Mouse (Mus musculus): ENCODE results near the gene Psmf1.
A peak's percentile ranks its signal among the peaks of the same experiment; 100 is the strongest.

The Psmf1 gene

DNA sequence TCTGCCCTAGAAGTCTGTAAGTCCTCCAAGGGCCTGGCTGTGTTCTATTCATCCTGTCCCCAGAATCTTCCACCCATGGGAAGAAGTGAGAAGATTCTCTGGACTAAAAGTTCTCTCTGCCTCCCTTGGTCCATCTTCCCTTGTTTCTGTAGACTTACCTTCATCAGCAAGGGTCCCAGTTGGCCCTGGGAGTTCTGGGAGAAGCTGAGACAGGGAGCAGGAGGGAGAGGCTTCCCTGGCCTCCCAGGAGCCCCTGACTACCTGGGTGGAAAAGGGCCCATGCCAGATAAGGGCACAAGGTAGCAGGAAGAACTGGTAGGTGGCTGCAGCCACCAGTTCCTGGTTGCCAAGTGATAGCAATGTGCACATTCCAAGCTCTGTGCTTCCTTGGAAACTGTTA, at the start of gene Psmf1:
Gene Psmf1 (minus strand): TSS at position 342 of the 400 bp plus-strand sequence.
- no peak for DNase-seq (ENCODE audit: extremely low spot score, low spot score)

DNA sequence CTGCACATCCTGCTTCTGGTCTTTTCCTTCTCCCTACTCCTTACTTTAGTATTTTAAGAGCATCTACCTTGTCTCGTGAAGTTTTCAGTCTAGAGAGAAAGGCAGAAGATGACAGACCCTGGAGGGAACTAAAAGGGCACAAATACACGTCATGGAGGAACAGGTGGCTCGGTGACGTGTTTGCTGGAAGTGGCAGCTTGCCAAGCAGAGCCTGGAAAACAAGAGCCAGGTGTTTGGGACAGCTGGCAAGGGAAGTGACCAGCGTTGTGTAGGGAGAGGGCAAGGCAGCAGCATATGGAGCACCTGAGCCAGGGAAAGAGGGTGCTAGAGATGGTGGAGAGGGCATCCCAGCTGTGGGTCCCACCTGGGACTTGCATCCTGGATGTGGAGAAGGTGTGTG, 47.2 kb upstream of the Psmf1 start:
- no peak for DNase-seq (ENCODE audit: extremely low spot score, low spot score)

DNA sequence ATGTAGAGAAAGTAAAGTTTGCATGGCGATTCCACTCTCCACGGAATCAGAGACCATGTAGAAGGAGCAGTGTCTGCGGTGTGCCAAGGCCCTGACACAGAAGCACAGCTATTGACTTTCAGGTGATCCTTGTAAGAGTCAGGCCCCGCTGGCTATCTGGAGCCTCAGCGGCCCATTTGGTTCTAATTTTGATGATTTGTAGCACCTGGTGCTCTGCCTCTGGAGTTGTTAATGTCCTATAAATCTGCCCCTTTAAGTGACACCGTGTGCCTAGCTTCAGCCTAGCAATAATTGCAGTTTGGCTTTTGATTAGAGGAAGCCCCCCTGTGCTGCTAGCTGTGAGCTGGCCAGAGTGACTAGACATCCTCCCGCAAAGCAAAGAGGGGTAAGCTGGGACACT, 46.2 kb upstream of the Psmf1 start:
- DNase-seq (ENCODE audit: extremely low spot score, low spot score): peak; percentile 24

DNA sequence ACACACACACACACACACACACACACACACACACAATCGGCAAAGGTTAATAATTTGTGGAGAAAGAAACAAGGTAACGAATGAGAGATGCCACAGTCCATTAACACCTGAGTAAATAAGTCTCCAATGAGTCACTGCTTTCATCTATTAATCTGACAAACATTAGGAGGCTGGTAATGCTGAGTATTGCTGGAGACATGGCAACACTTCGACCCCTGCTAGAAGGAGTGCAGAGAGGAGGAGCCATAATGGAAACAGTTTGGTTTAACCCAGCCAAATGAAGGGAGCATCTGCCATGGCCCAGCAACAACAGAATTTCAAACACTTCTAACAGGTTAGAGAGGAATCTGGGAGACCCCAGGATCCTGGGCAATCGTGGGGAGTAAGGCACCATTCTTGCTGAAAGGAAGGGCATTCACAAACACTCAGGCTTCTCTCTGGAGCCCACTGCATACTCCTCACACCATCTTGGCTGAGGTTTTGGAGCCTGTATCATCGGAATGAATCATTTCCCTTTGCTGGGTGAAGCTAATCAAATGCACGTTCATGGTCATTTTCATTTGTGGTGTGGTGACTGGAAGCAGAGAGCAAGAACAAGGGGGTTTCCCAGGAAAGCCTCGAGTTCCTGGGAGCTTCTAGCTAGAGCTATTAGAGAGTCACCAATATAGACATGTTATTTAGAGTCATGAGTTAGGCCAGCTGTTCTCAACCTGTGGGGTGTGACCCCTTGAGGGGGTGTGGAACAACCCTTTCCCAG, 44.4 kb upstream of the Psmf1 start:
- DNase-seq (ENCODE audit: extremely low spot score, low spot score): no peak

DNA sequence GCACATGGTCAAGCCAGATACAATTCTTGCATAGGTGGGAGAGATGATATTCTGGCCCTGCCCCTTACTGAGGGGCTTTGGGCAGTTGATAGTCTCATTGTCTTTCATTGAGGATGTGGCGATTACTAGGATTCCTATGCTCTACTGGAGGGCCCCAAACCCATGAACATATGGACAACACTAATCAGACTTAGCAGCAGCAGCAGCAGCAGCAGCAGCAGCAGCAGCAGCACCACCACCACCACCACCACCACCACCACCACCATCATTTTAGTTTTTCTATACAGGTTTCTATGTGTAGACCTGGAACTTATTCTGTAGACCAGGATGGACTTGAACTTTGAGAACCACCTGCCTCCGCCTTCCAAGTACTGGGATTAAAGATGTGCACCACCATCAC, 39.5 kb upstream of the Psmf1 start:
- DNase-seq (ENCODE audit: extremely low spot score, low spot score): no peak

- no peak for DNase-seq (ENCODE audit: extremely low spot score, low spot score)
Measured at GRCm38 (mm10) chr2:151777366-151777765, 33.4 kb upstream of the Psmf1 start.

DNA sequence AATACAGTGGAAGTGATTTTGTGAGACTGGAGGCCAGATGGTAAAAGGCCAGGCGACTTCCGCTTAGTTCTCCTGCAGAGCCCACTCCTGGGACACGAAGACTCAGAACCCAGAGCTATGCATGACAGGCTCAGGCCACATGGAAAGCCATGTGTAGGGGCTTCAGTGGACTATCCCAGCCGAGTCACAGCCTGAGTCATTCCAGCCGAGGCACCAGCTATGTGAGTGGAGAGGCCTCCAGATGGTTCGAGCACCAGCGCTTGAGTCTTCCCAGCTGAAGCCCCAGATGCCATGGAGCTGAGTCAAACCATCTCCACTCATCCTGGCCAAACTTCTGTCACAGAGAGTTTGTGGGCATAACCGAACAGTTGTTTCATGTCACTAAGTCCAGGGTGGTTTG, 29.5 kb upstream of the Psmf1 start:
- DNase-seq (ENCODE audit: extremely low spot score, low spot score): no peak

DNA sequence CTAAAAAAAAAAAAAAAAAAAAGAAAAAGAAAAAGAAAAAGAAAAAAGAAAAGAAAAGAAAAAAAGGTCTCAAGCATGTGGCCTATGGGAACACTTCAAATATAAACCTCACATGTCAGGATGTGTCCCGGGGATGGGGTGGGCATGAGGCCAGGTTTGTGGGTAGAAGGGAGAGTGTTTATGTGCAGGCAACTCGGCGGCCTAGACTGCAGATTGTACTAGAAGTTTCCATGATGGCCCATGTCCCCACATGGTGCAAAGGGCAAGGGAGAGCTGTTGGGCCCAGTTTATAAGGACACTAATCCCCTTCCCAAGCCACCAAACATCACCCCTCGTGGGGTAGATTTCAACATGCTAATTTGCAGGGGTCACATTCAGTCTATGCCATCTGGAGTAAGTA, 28.2 kb upstream of the Psmf1 start:
- no peak for DNase-seq (ENCODE audit: extremely low spot score, low spot score)

DNA sequence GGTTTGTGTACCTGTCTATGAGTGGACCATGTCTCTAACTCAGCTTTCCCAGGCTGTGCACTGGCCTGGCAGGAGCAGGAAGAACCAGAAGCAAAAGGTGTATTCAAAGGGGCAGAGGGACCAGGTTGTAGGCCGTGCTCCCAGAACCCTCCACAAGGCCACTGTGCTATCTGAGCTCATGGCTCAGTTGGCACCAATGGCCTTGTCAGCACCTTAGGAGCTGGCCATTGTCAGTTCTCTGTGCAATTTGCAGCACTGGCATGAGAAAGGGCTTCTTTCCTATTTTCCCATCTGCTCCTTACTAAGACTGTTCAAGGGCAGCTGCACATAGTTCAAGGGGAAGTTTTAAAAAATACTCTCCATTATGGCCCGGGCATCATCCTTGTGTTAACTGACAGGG, 20.6 kb upstream of the Psmf1 start:
- DNase-seq (ENCODE audit: extremely low spot score, low spot score): no peak

- DNase-seq (ENCODE audit: extremely low spot score, low spot score): no peak
Measured at GRCm38 (mm10) chr2:151758806-151759353, 14.9 kb upstream of the Psmf1 start.

DNA sequence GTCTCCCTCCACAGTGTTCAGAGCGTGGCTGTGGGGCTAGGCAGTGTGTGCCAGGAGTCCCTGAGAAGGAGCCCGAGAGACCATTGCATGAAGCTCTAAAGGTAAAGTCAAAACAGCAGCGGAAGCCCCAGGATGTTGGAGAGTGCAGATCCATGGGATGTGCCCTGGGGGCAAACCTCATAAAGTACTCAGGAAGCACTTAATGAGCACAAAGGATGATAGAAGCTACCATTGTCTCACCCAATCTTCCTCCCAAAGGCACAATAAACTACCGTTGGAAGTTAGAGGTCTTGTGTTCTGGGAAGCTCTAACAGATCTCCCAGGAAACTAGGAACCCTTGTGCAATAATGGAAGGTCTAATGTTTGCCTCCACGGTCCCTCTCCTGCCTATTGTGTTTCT, 13.5 kb upstream of the Psmf1 start:
- no peak for DNase-seq (ENCODE audit: extremely low spot score, low spot score)

DNA sequence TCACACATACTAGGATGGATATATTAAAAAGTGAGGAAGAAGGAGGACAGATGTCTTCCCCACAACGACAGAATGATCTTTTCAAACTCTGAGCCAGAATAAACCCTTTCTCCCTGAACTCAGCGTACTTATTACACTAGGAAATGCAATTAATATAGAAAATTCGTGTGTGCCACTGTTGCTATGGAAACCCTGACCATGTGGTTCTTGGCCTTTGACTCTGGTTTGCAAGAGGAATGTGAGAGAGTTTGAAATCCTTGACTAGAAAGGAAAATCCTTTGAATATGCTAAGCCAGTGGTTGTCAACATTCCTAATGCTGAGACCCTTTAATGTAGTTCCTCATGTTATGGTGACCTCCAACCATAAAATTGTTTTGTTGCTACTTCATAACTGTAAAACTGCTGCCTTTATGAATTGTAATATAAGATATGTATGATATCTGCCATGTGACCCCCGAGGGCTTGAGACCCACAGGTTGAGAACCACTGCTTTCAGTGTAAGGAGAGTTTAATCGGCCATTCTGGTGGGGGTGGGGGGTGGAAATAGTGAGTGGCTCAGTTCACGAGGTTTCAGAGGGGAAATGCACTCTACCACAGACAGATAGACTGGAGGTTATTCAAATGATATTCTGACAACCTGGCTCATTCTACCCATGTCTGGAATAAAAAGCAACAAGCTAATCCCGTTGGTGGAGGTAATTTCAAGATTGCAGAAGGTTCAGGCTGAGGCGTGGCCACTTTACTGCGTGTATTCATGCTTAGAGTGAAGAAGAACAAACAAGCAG, 12.5 kb upstream of the Psmf1 start:
- no peak for DNase-seq (ENCODE audit: extremely low spot score, low spot score)

- DNase-seq (ENCODE audit: extremely low spot score, low spot score): no peak
Measured at GRCm38 (mm10) chr2:151751330-151751729, 7.3 kb upstream of the Psmf1 start.

GRCm38 (mm10) chr2:151747847-151748705, 4.1 kb upstream of the Psmf1 start:
- DNase-seq (ENCODE audit: extremely low spot score, low spot score): peak; percentile 88

GRCm38 (mm10) chr2:151742850-151743679, 921 bp downstream of the Psmf1 start:
- DNase-seq (ENCODE audit: extremely low spot score, low spot score): no peak

DNA sequence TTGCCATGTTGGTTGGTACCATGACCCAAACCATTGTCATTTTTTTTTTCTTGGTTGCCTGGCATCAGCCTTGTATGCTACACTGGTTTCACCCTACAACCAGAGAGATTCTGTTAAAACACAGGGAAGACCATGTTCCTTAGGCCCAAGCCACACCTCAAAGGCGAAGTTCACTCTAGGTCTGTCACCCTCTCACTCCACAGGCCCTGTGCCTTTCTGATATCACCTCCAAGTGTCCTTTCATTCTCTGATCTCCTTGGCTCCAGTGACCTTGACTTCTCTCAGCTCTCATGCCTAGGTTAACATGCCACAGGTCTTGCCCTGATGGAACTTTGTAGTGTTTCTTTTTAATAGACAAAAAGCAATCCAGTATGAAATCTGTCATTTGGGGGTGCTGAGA, 1.9 kb downstream of the Psmf1 start:
- DNase-seq (ENCODE audit: extremely low spot score, low spot score): no peak

- DNase-seq (ENCODE audit: extremely low spot score, low spot score): peak; percentile 83
Measured at GRCm38 (mm10) chr2:151740741-151741526, 3.1 kb downstream of the Psmf1 start.

DNA sequence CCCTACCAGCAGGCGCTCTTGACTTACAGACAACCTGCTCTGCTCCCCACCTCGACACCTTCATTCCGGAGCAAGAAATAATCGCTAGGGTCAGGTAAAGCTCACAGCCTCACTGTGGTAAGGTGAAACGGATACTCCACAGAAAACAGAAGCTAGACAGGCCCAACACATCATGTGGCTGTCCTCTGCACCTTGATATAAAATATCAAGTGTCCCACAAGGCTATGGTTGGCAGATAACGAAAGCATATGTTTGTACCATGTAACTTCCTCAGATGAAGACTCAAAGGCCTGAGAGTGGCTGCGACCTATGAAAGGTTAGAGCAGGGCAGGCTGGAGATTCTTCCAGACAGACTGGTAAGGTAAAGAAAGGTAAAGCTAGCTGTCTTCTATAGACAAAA, 4.5 kb downstream of the Psmf1 start:
- DNase-seq (ENCODE audit: extremely low spot score, low spot score): no peak

DNA sequence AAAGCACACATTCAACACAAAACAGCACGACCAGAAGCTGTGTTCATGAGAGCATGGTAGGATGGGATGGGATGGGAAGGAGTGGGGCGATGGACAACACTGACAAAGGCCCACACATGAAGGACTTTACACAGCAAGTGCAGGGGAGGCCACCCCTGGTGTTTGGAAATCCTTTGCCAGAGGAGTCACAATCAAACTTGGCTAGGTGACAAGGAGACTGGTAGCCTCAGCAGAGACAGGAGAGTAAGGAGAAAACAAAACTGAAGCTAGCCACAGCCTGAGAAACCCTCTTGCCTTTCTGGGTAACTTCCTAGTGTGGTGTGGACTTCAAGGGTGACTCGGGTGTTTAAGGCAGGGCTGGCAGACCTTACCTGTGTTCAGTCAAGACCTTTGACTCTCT, 4.9 kb downstream of the Psmf1 start:
- DNase-seq (ENCODE audit: extremely low spot score, low spot score): no peak

DNA sequence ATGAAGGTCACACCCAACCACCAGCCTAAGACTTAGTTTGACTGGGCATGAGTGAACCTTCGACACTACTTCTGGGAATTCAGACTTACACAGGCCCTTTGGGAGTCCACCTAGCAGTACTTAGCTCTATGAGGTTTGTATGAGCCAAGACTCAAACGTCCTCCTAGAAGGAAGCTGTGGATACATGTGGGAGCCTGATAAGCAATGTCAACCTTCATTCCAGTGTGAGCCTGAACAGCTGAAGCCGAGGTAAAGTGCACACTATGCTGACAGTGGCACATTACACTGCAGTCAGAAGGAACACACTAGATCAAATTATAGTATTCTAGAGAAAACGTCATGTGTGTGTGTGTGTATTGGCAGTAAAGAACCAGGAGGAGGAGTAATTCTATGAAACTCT, 5.5 kb downstream of the Psmf1 start:
- no peak for DNase-seq (ENCODE audit: extremely low spot score, low spot score)
